Mouse (Mus musculus) neural tube, embryonic 11.5 days (tissue): ENCODE data around the gene Gys1. TPM values are rescaled to one million over a fixed set of nuclear protein-coding genes. Genes with fewer than 3 reads are reported as not detected.

Experiments
- ATAC-seq: fragments of 200-750 bp; cut with Nextera tagmentation; 2 replicates; pipeline ENCODE4 v1.8.0; 2017; ENCODE audit warnings: moderate number of reproducible peaks, mild to moderate bottlenecking, moderate TSS enrichment, moderate library complexity; ENCODE audit not compliant: insufficient read depth, low FRiP score, low TSS enrichment
- DNase-seq: peaks from one replicate; pipeline ENCODE4 v3.0.0-alpha.2; 2015; ENCODE audit warnings: low spot score
- H3K27ac ChIP-seq: fragments of 300-500 bp; sonication (generic); 2 replicates; pipeline ENCODE4 v1.5.1; 2014; ENCODE audit warnings: low read depth, mild to moderate bottlenecking, low read length
- H3K27me3 ChIP-seq: fragments of 300-500 bp; sonication (generic); 2 replicates; pipeline ENCODE4 v1.6.1; 2014; ENCODE audit warnings: mild to moderate bottlenecking, low read length, mixed read lengths; ENCODE audit not compliant: control insufficient read depth, insufficient read depth
- H3K36me3 ChIP-seq: fragments of 300-500 bp; sonication (generic); 2 replicates; pipeline ENCODE4 v1.6.1; 2014; ENCODE audit warnings: mild to moderate bottlenecking, low read length, moderate library complexity, mixed read lengths; ENCODE audit not compliant: control insufficient read depth, insufficient read depth
- H3K4me1 ChIP-seq: fragments of 300-500 bp; sonication (generic); 2 replicates; pipeline ENCODE4 v1.6.1; 2014; ENCODE audit warnings: low read length, mixed read lengths; ENCODE audit not compliant: control insufficient read depth, insufficient read depth
- H3K4me2 ChIP-seq: fragments of 300-500 bp; sonication (generic); 2 replicates; pipeline ENCODE4 v1.6.1; 2014; ENCODE audit warnings: low read depth, mild to moderate bottlenecking, moderate library complexity
- H3K4me3 ChIP-seq: fragments of 300-500 bp; sonication (generic); 2 replicates; pipeline ENCODE4 v1.5.1; 2014; ENCODE audit warnings: low read depth, low read length
- H3K9ac ChIP-seq: fragments of 300-500 bp; sonication (generic); 2 replicates; pipeline ENCODE4 v1.6.1; 2014; ENCODE audit warnings: mild to moderate bottlenecking, low read length
- H3K9me3 ChIP-seq: fragments of 300-500 bp; sonication (generic); 2 replicates; pipeline ENCODE4 v1.6.1; 2016; ENCODE audit warnings: low read length; ENCODE audit not compliant: control insufficient read depth
- WGBS: fragments of 180-500 bp; shearing (Covaris S2); extraction: QIAGEN DNeasy Blood & Tissue Kit; methylation state at CpG from one replicate; pipeline ENCODE4 v1.1.7; 2014; 5-methylcytosine and 5-hydroxymethylcytosine counted together
- polyA plus RNA-seq: library from polyadenylated mRNA; unstranded; fragments of >200 nt; fragmentation: Nextera tagmentation; extraction: Ambion mirVana; gene quantifications from 2 replicates; pipeline ENCODE4 v1.2.1, GENCODE M21; 2014

Gys1 gene
- polyA plus RNA-seq, 1 experiment from 2014 or later, result 37.2 TPM

- Histone ChIP-seq H3K4me1 (no peaks in the 10 kb centered on the region), H3K4me3 (no peak overlapping the region), H3K9me3 (no peaks in the 10 kb centered on the region), H3K9ac (no peak overlapping the region), H3K27ac (no peak overlapping the region), H3K36me3 (peaks cover 2% of the 10 kb centered on the region; the same call in 1 of the 2 replicates), H3K27me3 (no peaks in the 10 kb centered on the region), H3K4me2 (no peak overlapping the region)
- no peak for ATAC-seq
- 35% methylated on average over 11 of the region's 11 CpGs for WGBS
- DNase-seq, result no peak
Observed at GRCm38 (mm10) chr7:45447325-45447990, 12.8 kb downstream of the Gys1 start.

- DNase-seq, result no peak
- peaks cover 2% of the 10 kb centered on the region; the same call in 1 of the 2 replicates for H3K36me3 ChIP-seq
- 91% methylated on average over 1 of the region's 1 CpGs for WGBS
Observed at GRCm38 (mm10) chr7:45449974-45450373, 15.3 kb downstream of the Gys1 start.

GRCm38 (mm10) chr7:45451344-45451982 lies 16.8 kb downstream of the Gys1 start:
- H3K4me1 ChIP-seq, result no peaks in the 10 kb centered on the region
- H3K4me2 ChIP-seq, result no peak overlapping the region
- WGBS, result 54% methylated on average over 23 of the region's 23 CpGs
- no peaks in the 10 kb centered on the region for H3K9me3 ChIP-seq
- H3K4me3 ChIP-seq, result no peak overlapping the region
- ATAC-seq, result peak; percentile 55; the same call in 1 of the 2 replicates
- no peaks in the 10 kb centered on the region for H3K27me3 ChIP-seq
- no peak overlapping the region for H3K27ac ChIP-seq
- H3K9ac ChIP-seq, result no peak overlapping the region
- H3K36me3 ChIP-seq, result peaks cover 2% of the 10 kb centered on the region; the same call in 1 of the 2 replicates
- peak; percentile 83 for DNase-seq

More at GRCm38 (mm10) chr7:45449974-45450373, 15.3 kb downstream of the Gys1 start:
- no peak for ATAC-seq
- H3K27ac ChIP-seq, result no peak overlapping the region
- H3K4me1 ChIP-seq, result no peaks in the 10 kb centered on the region
- no peaks in the 10 kb centered on the region for H3K27me3 ChIP-seq
- H3K9me3 ChIP-seq, result no peaks in the 10 kb centered on the region
- no peak overlapping the region for H3K9ac ChIP-seq
- no peak overlapping the region for H3K4me2 ChIP-seq
- no peak overlapping the region for H3K4me3 ChIP-seq

- Histone ChIP-seq H3K4me3 (no peak overlapping the region), H3K9me3 (no peaks in the 10 kb centered on the region), H3K4me2 (no peak overlapping the region), H3K27me3 (no peaks in the 10 kb centered on the region), H3K4me1 (peaks cover 14% of the 10 kb centered on the region; the same call in 1 of the 2 replicates), H3K27ac (0 out of 2 replicates have a peak overlapping the region, but pooled peaks have one; percentile 14), H3K9ac (no peak overlapping the region), H3K36me3 (peaks cover 9% of the 10 kb centered on the region)
- ATAC-seq (no peak), DNase-seq (no peak)
- 90% methylated on average over 15 of the region's 15 CpGs for WGBS
Observed at GRCm38 (mm10) chr7:45454971-45455370, 20.3 kb downstream of the Gys1 start.

GRCm38 (mm10) chr7:45455932-45456696 lies 21.5 kb downstream of the Gys1 start:
- Histone ChIP-seq H3K4me1 (peaks cover 22% of the 10 kb centered on the region), H3K27me3 (no peaks in the 10 kb centered on the region), H3K4me3 (no peak overlapping the region), H3K9ac (no peak overlapping the region), H3K36me3 (peaks cover 9% of the 10 kb centered on the region), H3K9me3 (no peaks in the 10 kb centered on the region), H3K27ac (no peak overlapping the region), H3K4me2 (no peak overlapping the region)
- ATAC-seq (no peak), DNase-seq (no peak)
- 79% methylated on average over 13 of the region's 13 CpGs for WGBS

- Histone ChIP-seq H3K27me3 (no peaks in the 10 kb centered on the region), H3K9me3 (no peaks in the 10 kb centered on the region), H3K9ac (no peak overlapping the region), H3K36me3 (peaks cover 9% of the 10 kb centered on the region), H3K4me2 (peak overlapping the region; percentile 87), H3K27ac (no peak overlapping the region), H3K4me3 (peak overlapping the region; percentile 73), H3K4me1 (peaks cover 22% of the 10 kb centered on the region)
- no peak for ATAC-seq
- DNase-seq, result no peak
- WGBS, result 62% methylated on average over 9 of the region's 9 CpGs
Observed at GRCm38 (mm10) chr7:45456721-45457203, 22.1 kb downstream of the Gys1 start.

GRCm38 (mm10) chr7:45457204-45458060 lies 22.8 kb downstream of the Gys1 start:
- H3K27me3 ChIP-seq, result no peaks in the 10 kb centered on the region
- 76% methylated on average over 9 of the region's 10 CpGs for WGBS
- peaks cover 22% of the 10 kb centered on the region for H3K4me1 ChIP-seq
- H3K4me2 ChIP-seq, result peak overlapping the region; percentile 87
- DNase-seq (no peak), ATAC-seq (no peak)
- H3K36me3 ChIP-seq, result peaks cover 11% of the 10 kb centered on the region
- H3K4me3 ChIP-seq, result peak overlapping the region; percentile 73
- no peak overlapping the region for H3K27ac ChIP-seq
- H3K9me3 ChIP-seq, result no peaks in the 10 kb centered on the region
- peak overlapping the region; percentile 93; the same call in 1 of the 2 replicates for H3K9ac ChIP-seq
